Mouse (Mus musculus) embryonic facial prominence, embryonic 10.5 days (tissue): ENCODE data around the gene Krtap26-1. TPM values are rescaled to one million over a fixed set of nuclear protein-coding genes. Genes with fewer than 3 reads are reported as not detected.

Experiments
- DNase-seq: peaks from one replicate; pipeline ENCODE4 v3.0.0-alpha.2; 2017; ENCODE audit warnings: low spot score
- H3K27ac ChIP-seq: fragments of 300-500 bp; sonication (generic); replicated peaks from 2 replicates; pipeline ENCODE4 v1.5.1; 2016; ENCODE audit warnings: mild to moderate bottlenecking
- H3K27me3 ChIP-seq: fragments of 300-500 bp; sonication (generic); replicated peaks from 2 replicates; pipeline ENCODE4 v1.6.1; 2016; ENCODE audit warnings: low read depth, mild to moderate bottlenecking; ENCODE audit not compliant: poor library complexity, severe bottlenecking
- H3K36me3 ChIP-seq: fragments of 300-500 bp; sonication (generic); replicated peaks from 2 replicates; pipeline ENCODE4 v1.6.1; 2016; ENCODE audit warnings: mild to moderate bottlenecking, moderate library complexity
- H3K4me1 ChIP-seq: fragments of 300-500 bp; sonication (generic); 2 replicates; pipeline ENCODE4 v1.6.1; 2016
- H3K4me3 ChIP-seq: fragments of 300-500 bp; sonication (generic); 2 replicates; pipeline ENCODE4 v1.5.1; 2016; ENCODE audit warnings: mild to moderate bottlenecking, moderate library complexity
- H3K9me3 ChIP-seq: fragments of 300-500 bp; sonication (generic); 2 replicates; pipeline ENCODE4 v1.6.1; 2016; ENCODE audit warnings: mild to moderate bottlenecking
- WGBS: fragments of 180-500 bp; shearing (Covaris S2); methylation state at CpG from one replicate; pipeline ENCODE4 v1.1.7; 2016; 5-methylcytosine and 5-hydroxymethylcytosine counted together
- polyA plus RNA-seq: library from polyadenylated mRNA; unstranded; fragments of >200 nt; fragmentation: Nextera tagmentation; extraction: Ambion mirVana; gene quantifications from 2 replicates; pipeline ENCODE4 v1.2.1, GENCODE M21; 2016

The Krtap26-1 gene
- not detected in 2 replicates for polyA plus RNA-seq

DNA sequence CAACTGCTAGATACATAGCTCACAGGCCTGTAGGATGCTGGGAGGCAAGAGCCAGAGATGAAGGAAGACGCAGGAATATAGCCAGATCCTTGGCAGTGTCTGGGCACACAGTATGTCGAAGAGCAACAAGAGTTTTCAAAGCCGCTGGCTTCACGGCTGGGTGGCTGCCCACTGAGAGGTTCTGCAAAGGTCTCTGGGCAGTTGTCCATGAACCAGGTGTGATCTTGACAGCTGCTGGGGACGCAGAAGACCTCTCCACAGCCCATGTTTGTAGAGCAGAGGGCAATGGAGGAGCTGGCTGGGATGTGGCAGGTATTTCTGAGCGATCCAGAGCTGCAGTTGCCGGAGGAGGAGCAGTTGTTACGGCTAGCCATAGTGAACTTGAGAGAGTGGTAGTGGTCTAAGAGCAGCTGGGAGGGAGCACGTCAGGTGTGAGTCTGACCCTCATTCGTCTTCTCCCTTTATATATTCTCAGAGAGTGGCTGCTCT lies at the start of gene Krtap26-1:
Gene Krtap26-1, minus strand, starts transcription at position 439 of the 489 bp plus-strand sequence.
- H3K4me1 ChIP-seq, result 0 out of 2 replicates have a peak, but pooled peaks cover 4% of the 10 kb centered on the region
- no peaks in the 10 kb centered on the region for H3K36me3 ChIP-seq
- no peaks in the 10 kb centered on the region for H3K27me3 ChIP-seq
- no peak within 1 kb of the TSS for H3K27ac ChIP-seq
- no peak for DNase-seq
- H3K4me3 ChIP-seq, result no peak within 1 kb of the TSS
- WGBS, result 89% methylated on average over 10 of the region's 10 CpGs
- no peaks in the 10 kb centered on the region for H3K9me3 ChIP-seq

DNA sequence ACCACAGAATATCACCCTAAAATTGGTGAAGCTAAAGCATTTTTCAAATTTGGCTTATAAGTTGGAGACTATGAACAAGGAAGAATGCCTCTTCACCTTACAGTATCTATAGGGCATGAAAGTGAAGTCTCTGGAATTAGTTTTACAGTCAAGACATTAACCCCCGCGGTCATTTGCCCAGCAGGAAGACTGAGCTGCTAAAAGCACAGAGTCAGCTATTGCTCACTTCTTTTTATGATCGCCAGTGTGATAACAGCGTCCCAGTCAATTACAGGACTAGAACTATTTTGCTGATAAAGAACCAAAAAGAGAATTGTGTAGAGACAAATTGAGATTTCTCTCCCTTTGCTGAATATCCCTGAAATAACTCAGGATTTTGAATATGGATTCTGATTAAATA lies 48.7 kb upstream of the Krtap26-1 start:
- H3K4me1 ChIP-seq, result peaks cover 5% of the 10 kb centered on the region
- WGBS, result 82% methylated on average over 4 of the region's 4 CpGs

DNA sequence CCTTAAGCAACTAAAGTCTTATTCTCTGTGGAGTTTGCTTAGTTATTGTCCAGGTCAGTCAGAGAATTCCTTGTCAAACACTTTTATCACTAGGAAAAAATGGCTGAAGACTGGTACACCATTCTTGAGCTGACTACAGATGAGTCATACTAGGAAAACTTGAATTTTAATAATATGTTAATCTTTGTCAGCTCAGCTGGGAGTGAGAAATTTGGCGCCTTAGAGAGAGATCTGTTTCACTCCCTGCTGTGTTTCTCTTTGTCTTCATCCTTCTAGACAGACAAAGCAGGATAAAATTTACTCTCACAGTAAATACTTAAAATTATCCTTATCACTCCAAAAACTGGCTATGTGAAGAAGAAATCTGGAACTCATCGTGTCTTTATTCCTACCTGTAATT lies 33.7 kb upstream of the Krtap26-1 start:
- no peak for DNase-seq
- no peaks in the 10 kb centered on the region for H3K4me1 ChIP-seq
- no peak overlapping the region for H3K4me3 ChIP-seq
- no peaks in the 10 kb centered on the region for H3K27me3 ChIP-seq
- 65% methylated on average over 2 of the region's 2 CpGs for WGBS
- no peak overlapping the region for H3K27ac ChIP-seq
- no peaks in the 10 kb centered on the region for H3K9me3 ChIP-seq
- H3K36me3 ChIP-seq, result no peaks in the 10 kb centered on the region

More for the DNA sequence above, 48.7 kb upstream of the Krtap26-1 start:
- H3K4me3 ChIP-seq, result no peak overlapping the region
- H3K27ac ChIP-seq, result no peak overlapping the region
- no peaks in the 10 kb centered on the region for H3K36me3 ChIP-seq
- no peaks in the 10 kb centered on the region for H3K9me3 ChIP-seq
- no peaks in the 10 kb centered on the region for H3K27me3 ChIP-seq
- DNase-seq, result no peak

DNA sequence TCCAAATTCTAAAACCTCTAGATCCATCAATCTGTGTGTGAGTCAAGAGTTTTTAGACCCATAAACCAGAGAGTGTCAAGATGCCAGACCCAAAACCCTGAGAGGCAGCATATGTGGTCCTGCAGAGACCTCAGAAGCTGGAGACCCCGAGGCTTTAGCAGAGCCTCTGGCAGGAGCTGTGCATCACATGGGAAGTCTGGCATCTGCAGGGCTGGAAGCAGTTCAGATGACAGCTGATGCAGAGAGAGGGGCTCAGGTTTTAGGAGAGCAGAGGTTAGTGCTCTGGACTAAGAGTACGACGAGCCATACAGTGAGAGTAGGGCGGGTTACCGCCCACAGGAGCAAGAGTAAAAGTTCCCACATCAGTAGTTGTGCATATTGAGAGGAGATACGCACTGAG lies 31.5 kb upstream of the Krtap26-1 start:
- Histone ChIP-seq H3K4me1 (no peaks in the 10 kb centered on the region), H3K4me3 (no peak overlapping the region), H3K9me3 (no peaks in the 10 kb centered on the region), H3K27ac (no peak overlapping the region), H3K36me3 (no peaks in the 10 kb centered on the region), H3K27me3 (no peaks in the 10 kb centered on the region)
- no peak for DNase-seq
- 87% methylated on average over 6 of the region's 6 CpGs for WGBS

DNA sequence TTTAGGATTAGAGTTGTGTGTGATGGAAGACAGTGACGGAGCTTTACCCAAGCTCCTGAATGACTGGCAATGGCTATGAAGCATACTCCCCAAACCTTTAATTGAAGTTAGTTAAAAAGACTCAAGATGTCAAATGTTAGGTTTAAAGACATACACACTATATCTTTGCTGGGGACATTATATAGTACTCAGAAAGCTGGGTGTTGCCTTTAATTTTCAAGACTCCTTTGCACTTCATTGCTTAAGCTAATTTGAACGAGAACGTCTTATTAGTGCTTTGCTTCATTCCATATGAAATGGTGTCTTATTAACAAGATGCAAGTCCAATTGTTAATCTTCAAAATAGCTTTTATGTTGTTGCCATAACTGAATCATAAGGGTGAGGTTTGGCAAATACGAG lies 24.0 kb upstream of the Krtap26-1 start, which contains the start of gene Krtap27-1:
Gene Krtap27-1, minus strand, starts transcription at position 101 of the 400 bp plus-strand sequence.
- Histone ChIP-seq H3K4me3 (no peak within 1 kb of the TSS), H3K36me3 (no peaks in the 10 kb centered on the region), H3K9me3 (no peaks in the 10 kb centered on the region), H3K4me1 (no peaks in the 10 kb centered on the region), H3K27me3 (no peaks in the 10 kb centered on the region), H3K27ac (no peak within 1 kb of the TSS)
- no peak for DNase-seq
- WGBS, result 92% methylated on average over 4 of the region's 4 CpGs

DNA sequence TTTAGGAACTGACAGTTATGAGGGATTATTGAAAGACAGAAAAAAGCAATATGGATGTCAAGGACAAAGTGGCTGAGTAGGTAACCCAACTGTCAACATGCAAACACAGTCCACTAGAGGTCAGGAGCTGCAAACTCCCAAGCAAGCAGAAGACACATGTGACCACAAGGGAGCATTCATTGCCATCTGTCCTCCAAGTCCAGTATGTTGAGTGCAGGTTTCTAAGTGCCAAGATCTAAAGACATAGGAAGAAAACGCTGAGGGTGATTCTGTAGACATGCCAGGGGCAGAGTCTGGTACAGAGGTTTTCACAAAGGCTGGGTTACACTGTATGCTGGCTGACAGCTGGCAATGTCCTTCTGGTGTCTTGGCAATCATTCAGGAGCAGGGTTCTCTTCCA lies 9.8 kb upstream of the Krtap26-1 start:
- DNase-seq, result no peak
- no peaks in the 10 kb centered on the region for H3K9me3 ChIP-seq
- no peaks in the 10 kb centered on the region for H3K4me1 ChIP-seq
- 62% methylated on average over 1 of the region's 1 CpGs for WGBS
- H3K27me3 ChIP-seq, result no peaks in the 10 kb centered on the region
- no peak overlapping the region for H3K4me3 ChIP-seq
- no peaks in the 10 kb centered on the region for H3K36me3 ChIP-seq
- H3K27ac ChIP-seq, result no peak overlapping the region

DNA sequence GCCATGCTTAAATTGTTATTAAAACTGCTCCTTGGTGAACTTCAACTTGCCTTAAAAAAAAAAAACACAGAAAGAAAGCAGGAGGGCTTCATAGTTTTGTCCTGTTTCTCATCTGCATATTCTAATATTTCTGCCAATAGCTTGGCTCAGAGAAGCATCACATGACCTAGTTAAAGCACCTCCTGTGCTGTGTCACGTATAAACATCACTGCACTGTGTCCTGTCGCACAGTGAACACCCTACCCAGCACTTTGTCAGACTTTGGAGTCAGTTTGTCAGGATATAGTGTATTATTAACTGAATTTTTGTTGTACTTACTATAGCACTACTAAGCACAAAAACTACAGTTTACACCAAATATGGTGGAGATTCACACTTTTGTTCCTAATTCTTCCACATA lies 4.4 kb upstream of the Krtap26-1 start:
- Histone ChIP-seq H3K4me3 (no peak overlapping the region), H3K36me3 (no peaks in the 10 kb centered on the region), H3K27me3 (no peaks in the 10 kb centered on the region), H3K27ac (no peak overlapping the region), H3K4me1 (0 out of 2 replicates have a peak, but pooled peaks cover 4% of the 10 kb centered on the region), H3K9me3 (no peaks in the 10 kb centered on the region)
- no peak for DNase-seq
- 72% methylated on average over 2 of the region's 2 CpGs for WGBS

DNA sequence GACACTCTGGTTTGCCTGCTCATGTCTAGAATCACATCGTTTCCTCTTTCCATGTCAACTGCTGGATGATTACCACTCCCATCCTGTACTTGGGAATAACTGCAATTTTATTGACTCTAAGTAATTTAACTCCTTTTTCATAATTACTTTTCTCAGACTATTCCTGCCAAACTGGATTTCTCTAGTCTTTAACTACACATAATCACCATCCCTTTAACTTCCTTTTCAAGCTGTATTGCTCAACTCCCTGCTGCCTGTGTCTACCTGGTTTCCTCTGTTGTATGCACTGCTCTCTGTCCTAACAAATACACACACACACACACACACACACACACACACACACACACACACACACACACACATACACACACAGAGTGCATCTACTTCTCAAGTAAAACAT lies 3.5 kb upstream of the Krtap26-1 start:
- Histone ChIP-seq H3K4me3 (no peak overlapping the region), H3K4me1 (0 out of 2 replicates have a peak, but pooled peaks cover 4% of the 10 kb centered on the region), H3K27me3 (no peaks in the 10 kb centered on the region), H3K9me3 (no peaks in the 10 kb centered on the region), H3K27ac (no peak overlapping the region), H3K36me3 (no peaks in the 10 kb centered on the region)
- 79% methylated on average over 1 of the region's 1 CpGs for WGBS
- DNase-seq, result no peak

DNA sequence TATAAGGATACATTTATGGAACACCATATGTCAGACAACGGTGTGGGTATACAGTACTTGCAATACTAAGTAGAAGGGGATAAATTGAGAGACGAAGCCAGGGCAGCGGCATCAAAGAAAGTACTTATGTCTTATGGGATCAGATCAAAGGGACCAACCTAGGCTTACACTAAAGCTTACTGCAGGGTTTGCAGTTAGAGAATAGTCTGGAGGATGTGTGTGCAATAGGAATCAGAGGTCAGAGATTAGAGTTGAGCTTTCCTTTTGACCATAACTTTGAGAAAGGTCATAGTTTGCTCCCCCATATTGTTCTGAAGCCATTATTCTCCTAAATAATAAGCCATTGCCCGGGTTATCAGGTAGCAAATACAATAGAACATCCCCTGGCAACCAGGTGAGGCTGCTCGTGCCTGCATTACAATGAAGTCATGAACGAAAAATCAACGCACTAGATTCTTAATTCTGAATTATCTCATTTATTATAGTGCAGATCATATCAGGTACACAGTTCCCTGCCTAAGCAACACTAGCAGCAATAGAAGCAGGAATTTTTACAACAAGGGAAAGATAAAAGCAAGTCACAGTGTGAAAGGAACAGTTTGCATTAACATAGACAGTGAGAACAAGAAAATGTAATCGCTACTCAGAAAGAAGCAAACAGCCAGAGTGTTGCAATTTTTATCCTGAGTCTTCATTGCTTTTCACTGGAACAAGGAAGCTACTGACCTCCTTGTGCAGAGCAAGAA lies 1.1 kb downstream of the Krtap26-1 start:
- DNase-seq, result no peak
- Histone ChIP-seq H3K27ac (no peak overlapping the region), H3K9me3 (no peaks in the 10 kb centered on the region), H3K4me1 (0 out of 2 replicates have a peak, but pooled peaks cover 4% of the 10 kb centered on the region), H3K36me3 (no peaks in the 10 kb centered on the region), H3K4me3 (no peak overlapping the region), H3K27me3 (no peaks in the 10 kb centered on the region)
- WGBS, result 88% methylated on average over 8 of the region's 8 CpGs

DNA sequence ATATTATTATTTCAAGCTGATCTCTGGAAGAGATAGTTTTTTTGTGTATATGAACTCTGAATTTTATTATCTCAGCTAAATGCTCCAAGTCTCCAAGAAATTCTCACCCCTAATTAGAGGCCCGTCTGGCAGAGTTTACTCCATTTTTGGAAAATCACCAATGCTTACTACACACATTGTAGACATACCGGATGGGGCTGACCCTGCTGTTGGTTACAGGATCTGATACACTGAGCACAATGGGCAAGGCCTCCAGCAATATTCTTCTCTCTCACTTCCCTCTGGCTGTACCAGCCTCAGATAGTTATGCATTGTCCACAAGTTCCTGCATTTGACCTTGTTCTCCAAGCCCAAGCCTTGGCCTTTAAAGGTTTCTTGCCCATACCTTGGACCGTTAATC lies 7.5 kb downstream of the Krtap26-1 start:
- no peak for DNase-seq
- Histone ChIP-seq H3K36me3 (no peaks in the 10 kb centered on the region), H3K4me3 (no peak overlapping the region), H3K9me3 (no peaks in the 10 kb centered on the region), H3K27me3 (no peaks in the 10 kb centered on the region), H3K27ac (no peak overlapping the region), H3K4me1 (0 out of 2 replicates have a peak, but pooled peaks cover 2% of the 10 kb centered on the region)
- WGBS, result 88% methylated on average over 3 of the region's 3 CpGs

DNA sequence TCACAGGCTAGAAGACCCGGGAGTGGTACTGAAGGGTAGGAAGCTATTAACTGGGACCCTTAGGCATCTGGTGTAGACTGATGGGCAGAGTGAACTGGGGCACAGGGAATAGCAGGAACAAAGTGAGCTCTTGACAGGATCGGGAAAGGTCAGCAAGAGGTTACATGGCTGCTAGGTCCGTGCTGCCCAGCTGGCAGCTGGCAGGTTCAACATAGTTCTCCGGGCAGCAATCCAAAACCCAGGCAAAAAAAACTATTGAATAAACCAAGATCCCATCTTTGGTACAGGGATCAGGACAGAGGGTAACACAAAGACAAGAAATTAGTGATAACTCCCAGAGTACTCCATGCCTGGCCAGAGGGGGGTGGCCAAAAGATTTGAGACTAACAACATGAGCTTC lies 12.5 kb downstream of the Krtap26-1 start:
- no peak for DNase-seq
- Histone ChIP-seq H3K36me3 (no peaks in the 10 kb centered on the region), H3K4me1 (0 out of 2 replicates have a peak, but pooled peaks cover 4% of the 10 kb centered on the region), H3K27ac (no peak overlapping the region), H3K27me3 (no peaks in the 10 kb centered on the region), H3K9me3 (no peaks in the 10 kb centered on the region), H3K4me3 (no peak overlapping the region)
- WGBS, result 48% methylated on average over 4 of the region's 4 CpGs

DNA sequence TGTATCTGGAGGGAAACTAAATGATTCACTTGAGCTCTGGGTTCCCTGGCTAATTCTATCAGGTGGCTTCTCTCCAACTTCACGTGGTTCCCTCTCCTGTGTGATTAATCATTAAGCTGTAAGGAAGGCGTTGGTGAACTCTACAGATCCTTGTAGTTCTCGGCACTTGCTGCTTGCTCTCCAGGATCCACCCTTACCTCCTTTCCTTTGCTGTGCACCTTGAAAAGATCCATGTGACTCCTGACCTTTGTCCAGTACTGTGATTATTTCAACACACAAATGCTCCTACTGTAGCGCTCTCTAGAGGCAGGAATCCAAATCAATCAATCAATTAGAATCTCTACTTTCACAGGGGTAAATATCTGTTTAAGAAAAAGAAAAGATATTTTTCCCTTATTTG lies 16.1 kb downstream of the Krtap26-1 start:
- Histone ChIP-seq H3K36me3 (no peaks in the 10 kb centered on the region), H3K27ac (no peak overlapping the region), H3K4me1 (0 out of 2 replicates have a peak, but pooled peaks cover 4% of the 10 kb centered on the region), H3K4me3 (no peak overlapping the region), H3K27me3 (no peaks in the 10 kb centered on the region), H3K9me3 (no peaks in the 10 kb centered on the region)
- DNase-seq, result no peak
- 82% methylated on average over 4 of the region's 4 CpGs for WGBS

DNA sequence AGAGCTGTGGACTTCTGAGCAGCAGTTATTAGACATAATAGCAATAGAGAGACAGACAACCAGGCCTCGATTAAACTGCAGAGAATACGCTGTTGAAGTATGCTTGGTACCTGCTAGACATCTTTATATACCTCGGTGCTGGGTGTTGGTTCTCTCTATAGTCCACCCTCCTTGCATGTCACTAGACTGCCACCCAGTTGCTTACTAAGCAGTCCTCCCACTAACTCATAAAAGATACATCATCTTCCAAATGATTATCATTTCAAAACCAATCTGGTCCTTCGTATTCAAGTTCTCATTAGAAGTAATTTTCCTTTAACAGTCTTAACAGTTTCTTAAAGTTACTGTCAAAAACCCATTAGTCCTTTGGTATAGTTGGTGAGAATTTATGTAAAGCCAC lies 20.0 kb downstream of the Krtap26-1 start, which contains the start of gene 2310079G19Rik:
Gene 2310079G19Rik, minus strand, starts transcription at position 101 of the 400 bp plus-strand sequence.
- Histone ChIP-seq H3K9me3 (no peaks in the 10 kb centered on the region), H3K27ac (no peak within 1 kb of the TSS), H3K4me3 (no peak within 1 kb of the TSS), H3K36me3 (no peaks in the 10 kb centered on the region), H3K27me3 (no peaks in the 10 kb centered on the region), H3K4me1 (no peaks in the 10 kb centered on the region)
- no peak for DNase-seq
- 95% methylated on average over 4 of the region's 4 CpGs for WGBS
